Mouse (Mus musculus) CH12.LX (cell line): ENCODE measurements around the gene Map6. TPM values are rescaled to one million over a fixed set of nuclear protein-coding genes. Genes with fewer than 3 reads are reported as not detected.

ENCODE experiments used
- DNase-seq: peaks from one replicate; pipeline ENCODE4 v3.0.0-alpha.2; 2013; ENCODE audit errors: extremely low read depth
- H3K27ac ChIP-seq: 2 replicates; pipeline ENCODE4 v1.5.1; 2012; ENCODE audit warnings: low read depth, mild to moderate bottlenecking, control low read depth, moderate library complexity; ENCODE audit not compliant: insufficient read depth
- H3K27me3 ChIP-seq: replicated peaks from 2 replicates; pipeline ENCODE3; 2012; ENCODE audit warnings: inconsistent platforms
- H3K36me3 ChIP-seq, 2 experiments: replicated peaks in 1 of 2; 2 replicates each; pipeline versions ENCODE3 to v1.6.1; 2012; ENCODE audit warnings: inconsistent platforms in 1 of 2, low read length in 1 of 2, mild to moderate bottlenecking in 1 of 2, mixed read lengths in 1 of 2, moderate library complexity in 1 of 2; ENCODE audit not compliant: control insufficient read depth in 1 of 2, insufficient read depth in 1 of 2
- H3K4me1 ChIP-seq, 2 experiments: 2 replicates each; pipeline ENCODE4 v1.6.1; 2012; ENCODE audit warnings: inconsistent platforms in 1 of 2, moderate library complexity in 1 of 2; ENCODE audit not compliant: insufficient read depth in 2 of 2, control insufficient read depth in 1 of 2
- H3K4me2 ChIP-seq: 2 replicates; pipeline ENCODE4 v1.6.1; 2012; ENCODE audit warnings: low read depth, mild to moderate bottlenecking, control low read depth; ENCODE audit not compliant: poor library complexity, insufficient read depth, severe bottlenecking
- H3K4me3 ChIP-seq, 3 experiments: fragments of 150-350 bp in 1 of 3; sonication (generic) in 1 of 3; replicated peaks in 1 of 3; 2 replicates each; pipeline versions ENCODE3 to v1.5.1; 2011 to 2012; ENCODE audit warnings: low read depth in 2 of 3, low read length in 2 of 3, mild to moderate bottlenecking in 2 of 3, moderate library complexity in 2 of 3, control low read depth in 1 of 3, improper control_type of control experiment in 1 of 3, inconsistent platforms in 1 of 3, mixed read lengths in 1 of 3; ENCODE audit not compliant: poor library complexity in 1 of 3
- H3K79me2 ChIP-seq: replicated peaks from 2 replicates; pipeline ENCODE4 v1.6.1; 2012; ENCODE audit warnings: mild to moderate bottlenecking, moderate library complexity; ENCODE audit not compliant: control insufficient read depth, poor library complexity, insufficient read depth, severe bottlenecking; ENCODE audit errors: extremely low read depth
- H3K9ac ChIP-seq: 2 replicates; pipeline ENCODE4 v1.6.1; 2012; ENCODE audit warnings: low read depth, mild to moderate bottlenecking, control low read depth, moderate library complexity; ENCODE audit not compliant: insufficient read depth
- H3K9me3 ChIP-seq: replicated peaks from 2 replicates; pipeline ENCODE3; 2012; ENCODE audit warnings: low read length, inconsistent platforms, mixed read lengths
- BHLHE40 ChIP-seq: IDR thresholded peaks from 2 replicates; pipeline ENCODE4 v1.6.1; 2011; ENCODE audit warnings: mild to moderate bottlenecking, low read depth, low read length, improper control_type of control experiment
- CTCF ChIP-seq, 2 experiments: IDR thresholded peaks in 1 of 2; conservative IDR thresholded peaks in 1 of 2; 2 replicates each; pipeline ENCODE4 v1.5.1; 2011 to 2012; ENCODE audit warnings: low read depth in 2 of 2, low read length in 2 of 2, improper control_type of control experiment in 1 of 2, inconsistent platforms in 1 of 2, mild to moderate bottlenecking in 1 of 2, moderate library complexity in 1 of 2
- ETS1 ChIP-seq: conservative IDR thresholded peaks from 2 replicates; pipeline ENCODE4 v1.6.1; 2012; ENCODE audit warnings: low read depth, mild to moderate bottlenecking, inconsistent platforms, low read length, improper control_type of control experiment, moderate library complexity
- MEF2A ChIP-seq: IDR thresholded peaks from 2 replicates; pipeline ENCODE4 v1.6.1; 2014; ENCODE audit warnings: low read depth, mild to moderate bottlenecking, inconsistent platforms, low read length, improper control_type of control experiment, borderline replicate concordance
- MXI1 ChIP-seq: IDR thresholded peaks from 2 replicates; pipeline ENCODE4 v1.6.1; 2011; ENCODE audit warnings: mild to moderate bottlenecking, low read depth, low read length, improper control_type of control experiment
- MYC ChIP-seq: IDR thresholded peaks from 2 replicates; pipeline ENCODE4 v1.6.1; 2011; ENCODE audit warnings: low read depth, mild to moderate bottlenecking, improper control_type of control experiment, low read length
- PAX5 ChIP-seq: IDR thresholded peaks from 2 replicates; pipeline ENCODE4 v1.6.1; 2012; ENCODE audit warnings: low read length, inconsistent platforms, mixed read lengths
- POLR2AphosphoS2 ChIP-seq: IDR thresholded peaks from 2 replicates; pipeline ENCODE4 v1.6.1; 2011; ENCODE audit warnings: low read depth, low read length, improper control_type of control experiment
- RAD21 ChIP-seq: IDR thresholded peaks from 2 replicates; pipeline ENCODE4 v1.6.1; 2011; ENCODE audit warnings: low read depth, mild to moderate bottlenecking, low read length, improper control_type of control experiment, moderate library complexity
- RCOR1 ChIP-seq: conservative IDR thresholded peaks from 2 replicates; pipeline ENCODE4 v1.6.1; 2012; ENCODE audit warnings: low read depth, mild to moderate bottlenecking, inconsistent platforms, low read length, improper control_type of control experiment
- SMC3 ChIP-seq: IDR thresholded peaks from 2 replicates; pipeline ENCODE4 v1.6.1; 2011; ENCODE audit warnings: low read depth, low read length, improper control_type of control experiment
- USF1 ChIP-seq: IDR thresholded peaks from 2 replicates; pipeline ENCODE4 v1.6.1; 2014; ENCODE audit warnings: low read depth, mild to moderate bottlenecking, inconsistent platforms, low read length, improper control_type of control experiment
- dilution Hi-C: fragments of 300-500 bp; cut with MboI; formaldehyde crosslinking; loops from 2 replicates; pipeline ENCODE4 v1.14.3; 2020; ENCODE audit warnings: low sequenced_read_pairs; ENCODE audit not compliant: extremely low pct_unique_long_range_greater_than_20kb, extremely low pct_ligation_motif_present
- in situ Hi-C: fragments of 300-500 bp; cut with MboI; formaldehyde crosslinking; loops from 3 replicates; pipeline ENCODE4 v1.14.3; 2019; ENCODE audit warnings: low sequenced_read_pairs, low pct_ligation_motif_present, low pct_unique_long_range_greater_than_20kb, mixed read lengths
- polyA plus RNA-seq: library from polyadenylated mRNA; unstranded; fragments of >175 nt; gene quantifications from 2 replicates; pipeline ENCODE4 v1.2.1, GENCODE M21; 2012; ENCODE audit warnings: low read depth; ENCODE audit not compliant: insufficient read length
- total RNA-seq, 2 experiments: library from RNA; depleted of rRNA; stranded (reverse); fragments of 300-350 nt in 1 of 2; fragments of >200 nt in 1 of 2; gene quantifications; 2 replicates each; pipeline ENCODE4 v1.2.3; 2012 to 2014

Gene Map6
- total and polyA plus RNA-seq, 3 experiments: 0.32 to 1.4 (median 1.1) TPM

- Histone ChIP-seq H3K9me3 (peaks cover 9% of the 10 kb centered on the region), H3K4me1 (peaks cover 13 to 31% of the 10 kb centered on the region in 2 experiments), H3K79me2 (no peaks in the 10 kb centered on the region), H3K9ac (no peak overlapping the region), H3K27ac (no peak overlapping the region), H3K36me3 (no peaks in the 10 kb centered on the region), H3K27me3 (peaks cover 1% of the 10 kb centered on the region), H3K4me2 (no peak overlapping the region), H3K4me3 (no peak overlapping the region)
- no peak for TF ChIP-seq CTCF (conservative IDR thresholded peaks at IDR 0.05 in 1 of 2, IDR thresholded peaks at IDR 0.05 in 1 of 2; ENCODE audit: low read depth in 2 of 2, low read length in 2 of 2)
- TF ChIP-seq PAX5: no peak
- TF ChIP-seq MYC: no peak
- TF ChIP-seq MEF2A: no peak
- TF ChIP-seq ETS1: no peak
- no peak for TF ChIP-seq SMC3
- TF ChIP-seq RCOR1: no peak
- no peak for TF ChIP-seq MXI1
- no peak for TF ChIP-seq USF1
- DNase-seq: no peak
- in situ Hi-C loops: loop anchor here (5.0 kb wide), 1 partner anchor 73 kb away; no protein-coding TSS in a partner anchor
- dilution Hi-C loops: no loop called here
These were observed 111.6 kb downstream of the Map6 start for GRCm38 (mm10) chr7:99378870-99379269.

GRCm38 (mm10) chr7:99380491-99381213 lies 113.4 kb downstream of the Map6 start:
- Histone ChIP-seq H3K4me3 (peak overlapping the region; percentile 56 to 74 (median 69)), H3K9me3 (peaks cover 9% of the 10 kb centered on the region), H3K36me3 (peaks cover 0 to 6% of the 10 kb centered on the region in 2 experiments), H3K27ac (peak overlapping the region; percentile 27; the same call in 1 of the 2 replicates), H3K27me3 (peaks cover 1% of the 10 kb centered on the region), H3K9ac (peak overlapping the region; percentile 10; the same call in 1 of the 2 replicates), H3K79me2 (no peaks in the 10 kb centered on the region), H3K4me1 (peaks cover 18 to 42% of the 10 kb centered on the region in 2 experiments), H3K4me2 (peak overlapping the region; percentile 73)
- peak; percentile 31 for DNase-seq
- in situ Hi-C loops (no loop called here), dilution Hi-C loops (no loop called here)
- TF ChIP-seq CTCF (conservative IDR thresholded peaks at IDR 0.05 in 1 of 2, IDR thresholded peaks at IDR 0.05 in 1 of 2; ENCODE audit: low read depth in 2 of 2, low read length in 2 of 2): peak in 1 of 2 experiments; percentile 53; a peak in 2 of 4 replicates
- TF ChIP-seq MXI1: no peak
- no peak for TF ChIP-seq RAD21
- TF ChIP-seq BHLHE40: no peak
- TF ChIP-seq USF1: no peak
- TF ChIP-seq MYC: peak; percentile 18; the same call in 1 of the 2 replicates
- no peak for TF ChIP-seq POLR2AphosphoS2
- TF ChIP-seq, all 38 proteins: peak for 2
